Mouse (Mus musculus): ENCODE measurements around the gene Terb1.
A peak's percentile ranks its signal among the peaks of the same experiment; 100 is the strongest.

Gene Terb1

GRCm38 (mm10) chr8:104446016-104446415, 63.7 kb downstream of the Terb1 start:
- DNase-seq = no peak

GRCm38 (mm10) chr8:104445248-104445647, 64.5 kb downstream of the Terb1 start:
- no peak for DNase-seq

- DNase-seq = no peak
Measured at GRCm38 (mm10) chr8:104443125-104443679, 66.5 kb downstream of the Terb1 start.

GRCm38 (mm10) chr8:104442299-104443124, 67.2 kb downstream of the Terb1 start, which contains the start of gene Dync1li2:
TSS of gene Dync1li2 (minus strand) at chr8:104443047.
- peak; percentile 93 for DNase-seq

GRCm38 (mm10) chr8:104441613-104442012, 68.1 kb downstream of the Terb1 start:
- no peak for DNase-seq

GRCm38 (mm10) chr8:104439461-104439860, 70.2 kb downstream of the Terb1 start:
- no peak for DNase-seq

GRCm38 (mm10) chr8:104437494-104438135, 72.1 kb downstream of the Terb1 start:
- DNase-seq = no peak

- no peak for DNase-seq
Measured at GRCm38 (mm10) chr8:104436591-104436990, 73.1 kb downstream of the Terb1 start.

- DNase-seq = no peak
Measured at GRCm38 (mm10) chr8:104436038-104436437, 73.7 kb downstream of the Terb1 start.

GRCm38 (mm10) chr8:104434826-104435354, 74.8 kb downstream of the Terb1 start:
- DNase-seq = no peak

- DNase-seq = no peak
Measured at GRCm38 (mm10) chr8:104434275-104434674, 75.4 kb downstream of the Terb1 start.

GRCm38 (mm10) chr8:104433191-104433842, 76.4 kb downstream of the Terb1 start:
- DNase-seq = no peak

- no peak for DNase-seq
Measured at GRCm38 (mm10) chr8:104432656-104433055, 77.1 kb downstream of the Terb1 start.

GRCm38 (mm10) chr8:104430230-104430629, 79.5 kb downstream of the Terb1 start:
- no peak for DNase-seq

GRCm38 (mm10) chr8:104427703-104428102, 82.0 kb downstream of the Terb1 start:
- DNase-seq = no peak

- no peak for DNase-seq
Measured at GRCm38 (mm10) chr8:104422313-104422712, 87.4 kb downstream of the Terb1 start.

GRCm38 (mm10) chr8:104416022-104416421, 93.7 kb downstream of the Terb1 start:
- DNase-seq = no peak

GRCm38 (mm10) chr8:104414204-104414603, 95.5 kb downstream of the Terb1 start:
- DNase-seq = no peak

- DNase-seq = no peak
Measured at GRCm38 (mm10) chr8:104413770-104414169, 95.9 kb downstream of the Terb1 start.

- DNase-seq = no peak
Measured at GRCm38 (mm10) chr8:104412805-104413532, 96.7 kb downstream of the Terb1 start.

- no peak for DNase-seq
Measured at GRCm38 (mm10) chr8:104411972-104412371, 97.7 kb downstream of the Terb1 start.

GRCm38 (mm10) chr8:104411468-104411867, 98.2 kb downstream of the Terb1 start:
- DNase-seq = no peak
